Mouse (Mus musculus) G1E (cell line): ENCODE results near the gene Rnf169. TPM values are rescaled to one million over a fixed set of nuclear protein-coding genes. Genes with fewer than 3 reads are reported as not detected.

Source experiments
- ATAC-seq: 2 replicates; pipeline ENCODE4 v1.8.0; 2016; ENCODE audit warnings: mild to moderate bottlenecking; ENCODE audit not compliant: insufficient number of reproducible peaks, poor library complexity, low FRiP score, severe bottlenecking; ENCODE audit errors: extremely low read depth
- DNase-seq: peaks from one replicate; pipeline ENCODE4 v3.0.0; 2012; ENCODE audit warnings: low spot score
- H3K27me3 ChIP-seq: 2 replicates; pipeline ENCODE4 v1.6.1; 2012; ENCODE audit warnings: mild to moderate bottlenecking, low read length, inconsistent platforms; ENCODE audit not compliant: insufficient read depth
- H3K36me3 ChIP-seq: replicated peaks from 2 replicates; pipeline ENCODE3; 2012; ENCODE audit warnings: mild to moderate bottlenecking, inconsistent platforms
- H3K4me1 ChIP-seq: 2 replicates; pipeline ENCODE4 v1.6.1; 2012; ENCODE audit warnings: low read depth, low read length, inconsistent platforms, mixed read lengths; ENCODE audit not compliant: insufficient read depth
- H3K4me3 ChIP-seq: 2 replicates; pipeline ENCODE4 v1.5.1; 2012; ENCODE audit warnings: low read depth, mild to moderate bottlenecking, inconsistent platforms, low read length, moderate library complexity, mixed read lengths
- H3K9me3 ChIP-seq: replicated peaks from 2 replicates; pipeline ENCODE4 v1.6.1; 2012; ENCODE audit warnings: inconsistent platforms
- CTCF ChIP-seq: IDR thresholded peaks from 2 replicates; pipeline ENCODE4 v1.5.1; 2012; ENCODE audit warnings: low read depth, low read length, inconsistent platforms, mixed read lengths
- GATA1 ChIP-seq: IDR thresholded peaks from 2 replicates; pipeline ENCODE4 v1.6.1; 2012; ENCODE audit warnings: borderline replicate concordance, low read length, inconsistent platforms, mixed read lengths
- GATA2 ChIP-seq: IDR thresholded peaks from 2 replicates; pipeline ENCODE4 v1.6.1; 2012; ENCODE audit warnings: low read depth, low read length, inconsistent platforms, borderline replicate concordance
- POLR2AphosphoS5 ChIP-seq: IDR thresholded peaks from 2 replicates; pipeline ENCODE4 v1.6.1; 2012; ENCODE audit warnings: low read depth, low read length, inconsistent platforms; ENCODE audit not compliant: insufficient replicate concordance
- TAL1 ChIP-seq: conservative IDR thresholded peaks from 2 replicates; pipeline ENCODE4 v1.6.1; 2012; ENCODE audit warnings: low read depth, low read length, inconsistent platforms, mixed read lengths
- polyA plus RNA-seq: library from polyadenylated mRNA; stranded (reverse); fragments of >175 nt; gene quantifications from 2 replicates; pipeline ENCODE4 v1.2.3, GENCODE M21; 2012
- total RNA-seq, 2 experiments: library from RNA; stranded (forward) in 1 of 2; stranded (reverse) in 1 of 2; fragments of 200-1000 nt in 1 of 2; fragments of >200 nt in 1 of 2; fragmentation: Nextera tagmentation in 1 of 2; gene quantifications; 2 replicates each; pipeline ENCODE4 v1.2.3; 2014 to 2017

Gene Rnf169
- total and polyA plus RNA-seq, 3 experiments: 4.8 to 30.4 (median 13.8) TPM

DNA sequence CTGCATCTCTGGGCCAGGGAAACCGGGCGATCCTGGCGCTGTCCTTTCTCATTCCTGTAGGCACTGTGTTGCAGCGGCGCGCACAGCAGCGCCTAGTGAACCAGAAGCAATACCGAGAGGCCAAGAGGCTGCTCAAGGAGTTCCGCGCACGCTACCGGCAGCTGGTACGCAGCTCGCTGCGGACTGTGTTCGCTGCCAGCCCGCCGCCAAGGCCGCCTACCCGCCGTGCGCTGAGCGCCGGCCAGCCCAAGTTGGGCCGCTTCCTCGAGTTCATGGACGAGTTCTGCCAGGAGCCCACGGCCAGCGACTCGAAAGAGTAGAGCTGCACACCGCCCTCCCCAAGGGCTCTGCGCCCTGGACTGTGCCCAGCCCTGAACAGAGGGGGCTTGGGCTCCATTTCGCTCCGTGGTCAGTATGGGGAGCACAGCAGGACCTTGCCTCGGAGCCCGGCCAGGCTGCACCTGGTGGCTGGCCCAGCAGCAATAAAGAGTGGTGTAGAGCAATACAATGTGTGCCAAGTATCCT lies 62.9 kb downstream of the Rnf169 start:
- peaks cover 34% of the 10 kb centered on the region for H3K36me3 ChIP-seq
- H3K9me3 ChIP-seq: no peaks in the 10 kb centered on the region
- DNase-seq: no peak
- no peak for ATAC-seq
- no peak overlapping the region for H3K4me3 ChIP-seq
- no peak for TF ChIP-seq TAL1
- no peak for TF ChIP-seq GATA1
- TF ChIP-seq GATA2: no peak
- TF ChIP-seq POLR2AphosphoS5: no peak
- no peak for TF ChIP-seq CTCF
- H3K4me1 ChIP-seq: peaks cover 18% of the 10 kb centered on the region
- H3K27me3 ChIP-seq: peaks cover 44% of the 10 kb centered on the region

GRCm38 (mm10) chr7:99916741-99917319 lies 63.4 kb downstream of the Rnf169 start:
- no peak for DNase-seq

GRCm38 (mm10) chr7:99915511-99915910 lies 64.7 kb downstream of the Rnf169 start:
- no peak for ATAC-seq
- peaks cover 62% of the 10 kb centered on the region for H3K27me3 ChIP-seq
- TF ChIP-seq TAL1 (no peak), GATA1 (no peak), POLR2AphosphoS5 (no peak), CTCF (no peak), GATA2 (no peak)

More at GRCm38 (mm10) chr7:99916741-99917319, 63.4 kb downstream of the Rnf169 start:
- H3K27me3 ChIP-seq: peaks cover 49% of the 10 kb centered on the region
- ATAC-seq: no peak
- H3K36me3 ChIP-seq: peaks cover 31% of the 10 kb centered on the region
- H3K4me1 ChIP-seq: peaks cover 18% of the 10 kb centered on the region
- H3K4me3 ChIP-seq: no peak overlapping the region
- TF ChIP-seq TAL1: no peak
- 0 out of 2 replicates have a peak, but pooled peaks have one; percentile 28 for TF ChIP-seq CTCF
- no peak for TF ChIP-seq POLR2AphosphoS5
- no peaks in the 10 kb centered on the region for H3K9me3 ChIP-seq

DNA sequence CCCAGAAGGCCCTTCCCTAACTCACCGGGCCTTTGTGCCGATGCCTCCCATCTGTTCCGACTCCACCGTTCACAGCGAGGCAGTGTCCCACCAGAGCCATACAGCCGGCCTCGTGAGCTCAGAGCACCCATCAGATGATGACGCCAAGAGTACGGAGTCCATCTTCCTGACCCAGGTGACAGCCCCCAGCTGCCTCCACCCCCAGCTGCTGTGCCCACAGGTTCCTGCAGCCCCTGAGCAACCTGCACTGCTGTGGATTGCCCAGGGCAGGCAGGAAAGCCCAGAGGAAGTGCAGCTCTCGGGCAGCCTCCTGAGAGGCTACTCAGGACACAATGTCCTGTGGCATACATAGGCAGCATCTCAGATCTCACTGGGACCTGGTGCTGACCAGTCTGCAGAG lies 65.9 kb downstream of the Rnf169 start:
- peaks cover 6% of the 10 kb centered on the region for H3K9me3 ChIP-seq
- peaks cover 68% of the 10 kb centered on the region for H3K27me3 ChIP-seq
- no peak for TF ChIP-seq TAL1
- TF ChIP-seq GATA2: no peak
- TF ChIP-seq POLR2AphosphoS5: no peak
- TF ChIP-seq GATA1: no peak
- TF ChIP-seq CTCF: no peak
- H3K4me1 ChIP-seq: peaks cover 18% of the 10 kb centered on the region
- H3K4me3 ChIP-seq: no peak overlapping the region
- ATAC-seq (no peak), DNase-seq (no peak)
- peaks cover 11% of the 10 kb centered on the region for H3K36me3 ChIP-seq

More at GRCm38 (mm10) chr7:99915511-99915910, 64.7 kb downstream of the Rnf169 start:
- Histone ChIP-seq H3K36me3 (peaks cover 19% of the 10 kb centered on the region), H3K9me3 (0 out of 2 replicates have a peak, but pooled peaks cover 2% of the 10 kb centered on the region), H3K4me1 (peaks cover 18% of the 10 kb centered on the region), H3K4me3 (no peak overlapping the region)
- no peak for DNase-seq

GRCm38 (mm10) chr7:99911038-99911437 lies 69.2 kb downstream of the Rnf169 start:
- TF ChIP-seq GATA2: no peak
- TF ChIP-seq CTCF: no peak
- no peak for TF ChIP-seq GATA1
- no peak for TF ChIP-seq TAL1
- TF ChIP-seq POLR2AphosphoS5: no peak
- peaks cover 6% of the 10 kb centered on the region for H3K9me3 ChIP-seq
- no peaks in the 10 kb centered on the region for H3K36me3 ChIP-seq
- no peak for DNase-seq
- peaks cover 43% of the 10 kb centered on the region for H3K4me1 ChIP-seq
- ATAC-seq: no peak
- H3K27me3 ChIP-seq: peaks cover 52% of the 10 kb centered on the region
- no peak overlapping the region for H3K4me3 ChIP-seq

GRCm38 (mm10) chr7:99907463-99907862 lies 72.8 kb downstream of the Rnf169 start:
- Histone ChIP-seq H3K4me1 (peaks cover 63% of the 10 kb centered on the region), H3K36me3 (no peaks in the 10 kb centered on the region), H3K9me3 (peaks cover 6% of the 10 kb centered on the region), H3K27me3 (peaks cover 25% of the 10 kb centered on the region), H3K4me3 (peak overlapping the region; percentile 17; the same call in 1 of the 2 replicates)
- ATAC-seq (peak; percentile 93), DNase-seq (peak; percentile 65)
- no peak for TF ChIP-seq CTCF
- no peak for TF ChIP-seq POLR2AphosphoS5
- no peak for TF ChIP-seq GATA1
- TF ChIP-seq TAL1: peak; percentile 95
- peak; percentile 55; the same call in 1 of the 2 replicates for TF ChIP-seq GATA2
